Mouse (Mus musculus): ENCODE measurements around the gene Taf1d.
"Not testable (repeated sequence)": the region's sequence is repeated elsewhere in the genome, so short reads cannot be mapped to it uniquely, and the experiment has no call there.

Taf1d gene

DNA sequence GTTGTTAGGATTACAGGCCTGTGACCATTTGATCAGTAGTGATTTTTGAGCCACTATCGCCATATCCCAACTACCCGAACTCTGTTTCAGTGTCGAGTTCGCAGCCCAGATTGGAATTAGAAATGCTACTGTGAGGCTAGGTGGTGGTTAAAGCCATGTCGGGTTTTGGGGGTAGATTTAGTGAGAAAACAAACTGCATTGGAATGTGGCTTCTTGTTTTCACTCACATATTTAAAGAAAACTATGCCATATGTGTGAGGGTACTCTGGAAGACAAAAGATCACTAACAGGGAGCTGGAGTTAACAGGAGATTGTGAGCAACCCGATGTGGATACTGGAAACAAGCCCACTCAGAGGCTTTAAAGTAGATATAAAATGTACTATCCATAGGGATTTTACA is 1.2 kb downstream of the Taf1d start:
- no peak for DNase-seq (ENCODE audit: low read depth in 1 of 2, low spot score in 2 of 2)

DNA sequence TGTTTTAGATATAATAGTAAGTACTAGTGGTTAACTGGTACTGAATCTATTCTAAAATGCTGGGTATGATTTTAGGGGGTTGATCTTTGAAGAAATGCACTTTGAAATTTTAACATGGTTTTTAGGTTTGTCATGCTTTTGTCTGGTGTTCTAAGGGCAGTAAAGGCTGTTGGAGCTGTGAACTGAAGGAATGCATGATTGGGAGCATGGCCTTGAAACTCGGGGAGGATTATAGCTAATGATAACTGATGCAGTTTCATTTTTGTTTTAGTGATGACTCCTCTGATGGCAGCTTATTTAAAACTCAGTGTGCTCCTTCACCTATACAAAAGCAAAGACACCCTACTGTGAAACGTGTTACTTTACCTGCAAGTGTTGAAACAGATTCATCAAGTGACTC is 2.2 kb downstream of the Taf1d start:
- no peak for DNase-seq (ENCODE audit: low read depth in 1 of 2, low spot score in 2 of 2)

DNA sequence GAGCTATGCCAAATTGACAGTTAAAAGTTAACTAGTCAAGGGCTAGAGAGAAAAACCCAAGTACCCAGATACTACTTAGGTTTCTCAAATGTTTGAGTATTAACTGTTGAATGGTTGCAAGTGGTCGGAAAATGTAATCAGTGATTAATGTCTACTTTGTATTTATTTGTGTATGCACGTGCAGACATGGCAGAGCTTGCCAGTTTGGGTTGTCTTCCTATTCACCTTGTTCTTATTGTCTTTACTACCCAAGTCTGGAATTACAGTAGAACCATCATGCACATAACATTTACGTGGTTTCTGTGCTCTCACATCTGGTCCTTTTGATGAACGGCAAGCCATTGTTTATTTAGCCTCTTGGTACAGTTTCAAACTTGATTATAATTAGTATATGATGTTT is 3.4 kb downstream of the Taf1d start:
- no peak for DNase-seq (ENCODE audit: low read depth in 1 of 2, low spot score in 2 of 2)

GRCm38 (mm10) chr9:15310179-15310578 is 4.2 kb downstream of the Taf1d start:
- no peak for DNase-seq (ENCODE audit: low read depth in 1 of 2, low spot score in 2 of 2)

DNA sequence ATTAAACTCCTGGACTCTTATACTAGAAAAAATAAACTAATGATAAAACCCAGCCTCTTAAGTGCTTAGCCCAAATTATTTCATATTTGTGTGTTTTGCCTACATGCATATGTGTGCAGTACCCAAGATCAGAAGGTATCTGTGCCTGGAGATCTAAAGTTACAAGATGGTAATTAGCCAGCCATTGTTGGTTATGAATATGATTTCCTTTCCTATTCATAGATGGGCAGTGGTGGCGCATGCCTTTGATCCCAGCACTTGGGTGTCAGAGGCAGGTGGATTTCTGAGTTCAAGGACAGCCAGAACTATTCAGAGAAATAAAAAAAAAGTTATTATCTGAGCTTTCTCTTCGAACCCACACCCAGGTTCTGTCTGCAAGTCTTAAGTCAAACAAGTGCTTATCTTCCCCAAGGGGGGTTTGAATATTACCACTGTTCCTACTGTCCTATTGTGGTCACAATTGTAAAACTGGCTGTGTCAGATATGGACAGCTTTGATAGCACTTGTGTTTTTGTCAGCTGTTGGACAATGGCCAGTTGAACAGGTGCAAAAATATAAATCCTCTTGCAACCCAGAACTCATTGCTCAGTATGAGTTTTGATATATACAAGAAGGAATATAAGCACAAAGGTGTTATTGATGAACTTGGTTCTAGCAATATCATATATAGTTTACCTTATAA is 6.2 kb downstream of the Taf1d start:
- DNase-seq (ENCODE audit: low read depth in 1 of 2, low spot score in 2 of 2) = no peak

GRCm38 (mm10) chr9:15313633-15314032 is 7.6 kb downstream of the Taf1d start:
- no peak for DNase-seq (ENCODE audit: low read depth in 1 of 2, low spot score in 2 of 2)

- DNase-seq (ENCODE audit: low read depth in 1 of 2, low spot score in 2 of 2) = no peak
Observed at GRCm38 (mm10) chr9:15314619-15315018, 8.6 kb downstream of the Taf1d start.

DNA sequence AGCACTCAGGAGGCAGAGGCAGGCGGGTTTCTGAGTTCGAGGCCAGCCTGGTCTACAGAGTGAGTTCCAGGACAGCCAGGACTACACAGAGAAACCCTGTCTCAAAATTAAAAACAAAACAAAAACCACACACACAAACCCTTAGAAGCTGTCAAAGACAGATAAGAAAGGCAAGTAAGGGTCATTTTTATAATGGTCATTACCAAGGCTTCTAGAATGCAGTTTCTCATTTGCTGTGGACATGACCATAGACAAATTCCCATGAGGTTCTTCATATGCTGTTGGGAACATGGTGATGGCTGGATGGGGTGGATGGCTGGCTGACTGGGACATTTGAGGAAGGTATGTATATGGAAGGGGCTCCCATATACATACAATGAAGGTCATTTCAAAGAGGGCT is 10.3 kb downstream of the Taf1d start:
- DNase-seq (ENCODE audit: low read depth in 1 of 2, low spot score in 2 of 2) = not testable (repeated sequence)

GRCm38 (mm10) chr9:15317223-15318169 is 11.5 kb downstream of the Taf1d start:
- DNase-seq (ENCODE audit: low read depth in 1 of 2, low spot score in 2 of 2) = no peak

GRCm38 (mm10) chr9:15318170-15318742 is 12.2 kb downstream of the Taf1d start:
- no peak for DNase-seq (ENCODE audit: low read depth in 1 of 2, low spot score in 2 of 2)

GRCm38 (mm10) chr9:15337776-15338175 is 31.8 kb downstream of the Taf1d start:
- no peak for DNase-seq (ENCODE audit: low read depth in 1 of 2, low spot score in 2 of 2)

DNA sequence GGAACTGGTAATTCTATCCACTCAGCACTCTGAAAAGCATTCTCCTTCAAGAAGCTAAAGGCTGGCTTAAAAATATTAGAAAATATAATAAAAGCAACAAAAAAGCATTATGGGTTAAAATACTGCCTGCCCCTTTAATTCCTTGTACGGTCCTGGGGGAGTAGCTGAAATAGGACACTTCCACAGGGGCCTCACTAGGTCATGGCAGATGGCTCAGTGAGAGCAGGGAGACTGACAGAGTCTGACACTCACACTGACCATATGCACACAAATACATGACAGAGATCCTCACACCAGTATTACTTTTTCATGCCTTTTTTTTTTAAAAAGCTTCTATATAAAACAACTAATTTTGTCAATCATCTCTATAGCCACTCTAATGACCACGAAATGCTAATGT is 43.9 kb downstream of the Taf1d start:
- no peak for DNase-seq (ENCODE audit: low read depth in 1 of 2, low spot score in 2 of 2)

DNA sequence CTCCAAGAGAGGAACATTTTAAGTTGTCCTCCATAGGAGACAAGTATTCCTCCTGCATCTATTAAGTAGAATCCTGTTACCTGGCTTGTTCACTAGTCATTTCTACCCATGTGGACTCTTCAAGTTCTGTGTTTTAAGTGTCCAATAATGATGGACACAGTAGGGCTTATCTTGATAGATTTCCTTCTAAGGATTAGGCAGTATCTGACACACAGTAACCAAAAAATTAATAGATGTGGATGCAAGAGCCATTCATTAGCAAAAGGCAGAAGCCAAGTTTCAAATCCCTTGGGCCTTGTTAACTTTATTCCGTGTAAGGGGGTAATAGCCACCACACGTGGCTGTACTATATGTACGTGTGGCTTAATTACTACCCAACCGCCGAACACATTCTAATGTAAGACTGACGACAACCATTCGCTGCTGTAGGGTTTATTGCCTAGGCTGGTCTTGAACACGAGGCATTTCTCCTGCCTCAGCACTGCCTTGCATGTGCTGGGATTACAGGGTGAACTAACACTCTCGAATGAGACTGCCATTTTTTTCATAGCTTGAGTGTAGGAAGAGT is 51.0 kb downstream of the Taf1d start:
- DNase-seq (ENCODE audit: low read depth in 1 of 2, low spot score in 2 of 2) = no peak

GRCm38 (mm10) chr9:15357484-15358275 is 51.7 kb downstream of the Taf1d start, which contains the start of gene Cep295:
TSS of gene Cep295 (minus strand) at chr9:15357788.
- DNase-seq (ENCODE audit: low read depth in 1 of 2, low spot score in 2 of 2) = peak; percentile 83 to 93

DNA sequence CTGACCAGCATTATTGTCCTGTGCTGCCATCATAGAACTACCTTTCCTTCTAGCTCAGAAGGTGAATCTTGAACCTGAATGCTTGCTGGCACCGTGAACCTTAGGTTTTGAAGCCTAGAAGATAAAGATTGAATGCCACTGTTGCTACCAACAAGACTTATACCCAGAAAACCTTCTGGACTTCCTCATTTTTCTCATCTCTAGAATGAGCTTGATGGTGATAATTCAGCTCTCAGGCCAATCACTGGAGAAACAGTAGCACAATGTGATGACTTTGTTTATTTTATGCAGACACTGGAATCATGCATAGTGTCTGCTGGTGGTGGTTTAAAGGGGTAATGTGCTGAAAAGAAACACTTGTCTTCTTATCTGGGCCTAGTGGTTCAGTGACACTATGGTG is 58.8 kb downstream of the Taf1d start:
- no peak for DNase-seq (ENCODE audit: low read depth in 1 of 2, low spot score in 2 of 2)

DNA sequence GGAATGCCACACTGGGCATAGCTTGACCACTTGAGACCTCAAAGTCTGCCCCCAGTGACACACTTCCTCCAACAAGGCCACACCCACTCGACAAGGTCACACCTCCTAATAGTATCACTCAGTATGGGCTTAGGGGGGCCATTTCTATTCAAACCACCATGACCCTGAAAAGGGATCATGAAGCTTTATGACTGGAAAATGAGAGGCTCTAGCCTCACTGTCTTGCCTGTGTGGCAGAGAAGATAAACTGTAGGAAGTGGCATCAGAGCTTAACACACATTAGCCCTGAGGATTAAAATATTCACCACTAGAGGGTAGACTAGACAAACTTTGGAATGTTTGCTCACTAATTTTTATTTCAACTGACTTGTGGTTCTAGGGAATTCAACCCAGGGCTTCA is 59.8 kb downstream of the Taf1d start:
- DNase-seq (ENCODE audit: low read depth in 1 of 2, low spot score in 2 of 2) = no peak

- no peak for DNase-seq (ENCODE audit: low read depth in 1 of 2, low spot score in 2 of 2)
Observed at GRCm38 (mm10) chr9:15366260-15366659, 60.2 kb downstream of the Taf1d start.

All from monocyte, adult 2 months (primary cell).